ENCODE assay signal across 9 mouse cellular contexts in genomic region chr4:139037795-139038607, GRCm38 (mm10). TPM values are rescaled to one million over a fixed set of nuclear protein-coding genes. Genes with fewer than 3 reads are reported as not detected.
DNase-seq lines count a peak whose midpoint lies in the region; ATAC-seq and TF ChIP-seq lines count a peak whose summit lies in the region.
"Had no signal": no experiment of that assay in that cellular context is flagged by ENCODE, and none has a peak within 500 bp of the region (broad histone marks: within the 10 kb centered on the region; RNA-seq: fewer than 3 reads in every experiment).

No protein-coding gene starts in this region.

- no peak for TF ChIP-seq CTCF in layer of hippocampus, adult 2 months (conservative IDR thresholded peaks at IDR 0.05)

- H3K9ac ChIP-seq in hindbrain, embryonic 12.5 days: 0 out of 2 replicates have a peak overlapping the region, but pooled peaks have one; percentile 27
- H3K9ac ChIP-seq: liver, embryonic 15.5 days had no signal

- peaks cover 3% of the 10 kb centered on the region for H3K27me3 ChIP-seq in hindbrain, embryonic 12.5 days

- H3K36me3 ChIP-seq in hindbrain, embryonic 12.5 days: no peaks in the 10 kb centered on the region

- DNase-seq in layer of hippocampus, adult 2 months (ENCODE audit: low spot score in 2 of 2): peak in 1 of 2 experiments; percentile 47
- no peak for DNase-seq in layer of hippocampus, adult 18-20 months (ENCODE audit: low spot score in 2 of 2)
- DNase-seq in adrenal gland, adult 8-10 months: peak; percentile 35
- peak; percentile 12 for DNase-seq in lung, postnatal 36 days
- DNase-seq in thymus, postnatal 25 days: no peak
- no peak for DNase-seq in cerebellum, adult 11 months
- no peak for DNase-seq in thymus, postnatal 0 days (ENCODE audit: low spot score)

- H3K27ac ChIP-seq in layer of hippocampus, adult 2 months: peak overlapping the region; percentile 72
- peak overlapping the region; percentile 25; the same call in 1 of the 2 replicates for H3K27ac ChIP-seq in hindbrain, embryonic 12.5 days
- H3K27ac ChIP-seq: liver, embryonic 15.5 days had no signal

- WGBS in hindbrain, embryonic 12.5 days: 54% methylated on average over 17 of the region's 17 CpGs

- no peaks in the 10 kb centered on the region for H3K9me3 ChIP-seq in hindbrain, embryonic 12.5 days (replicated peaks)
- H3K9me3 ChIP-seq: liver, embryonic 15.5 days had no signal

- ATAC-seq in hindbrain, embryonic 12.5 days (ENCODE audit: low FRiP score): no peak

- peaks cover 30% of the 10 kb centered on the region for H3K4me1 ChIP-seq in hindbrain, embryonic 12.5 days
- H3K4me1 ChIP-seq: liver, embryonic 15.5 days had no signal

- no peak overlapping the region for H3K4me2 ChIP-seq in hindbrain, embryonic 12.5 days (replicated peaks)
- H3K4me2 ChIP-seq: liver, embryonic 15.5 days had no signal

- no peak overlapping the region for H3K4me3 ChIP-seq in layer of hippocampus, adult 2 months
- H3K4me3 ChIP-seq in hindbrain, embryonic 12.5 days: no peak overlapping the region
- H3K4me3 ChIP-seq: liver, embryonic 15.5 days had no signal

RNA-seq across cellular contexts. Expression of gene Htr6, which starts 37.4 kb away (rescaled TPM):
- total RNA-seq in layer of hippocampus, adult 2 months (2021): 1 to 10 TPM; 7.3 to 7.6 TPM
- 1 to 10 TPM; 6.5 to 7.6 TPM for total RNA-seq in layer of hippocampus, adult 18-20 months (2021)
- total RNA-seq in adrenal gland, adult 8-10 months (2022): under 1 TPM; 0.48 to 0.99 (median 0.84) TPM
- polyA plus RNA-seq in hindbrain, embryonic 12.5 days (2016; fragmentation: Nextera tagmentation; extraction: Ambion mirVana): 0.20 TPM in 1 of 2 replicates, not detected in the other
- polyA plus RNA-seq in thymus, postnatal 0 days (2015; fragmentation: Nextera tagmentation; extraction: Ambion mirVana): not detected in 2 replicates
- polyA plus RNA-seq: liver, embryonic 15.5 days had no signal

RNA-seq across cellular contexts. Expression of gene Nbl1, which starts 54.8 kb away (rescaled TPM):
- total RNA-seq in layer of hippocampus, adult 2 months (2021): 10 to 100 TPM; 84.4 to 89.9 TPM
- total RNA-seq in layer of hippocampus, adult 18-20 months (2021): 10 to 100 TPM; 80.3 to 92.2 TPM
- 10 to 100 TPM; 55.4 to 73.9 (median 64.2) TPM for total RNA-seq in adrenal gland, adult 8-10 months (2022)
- polyA plus RNA-seq in hindbrain, embryonic 12.5 days (2016; fragmentation: Nextera tagmentation; extraction: Ambion mirVana): 54.8 and 56.1 TPM in 2 replicates
- polyA plus RNA-seq in thymus, postnatal 0 days (2015; fragmentation: Nextera tagmentation; extraction: Ambion mirVana): 19.8 and 20.9 TPM in 2 replicates

Comparison
In these comparisons a context has a peak if more than half of its experiments do, and no peak if none do; other contexts are left out.
1. DNase-seq: peak in adrenal gland, adult 8-10 months (single experiment) and lung, postnatal 36 days (single experiment); none in layer of hippocampus, adult 18-20 months (0 of 2), thymus, postnatal 25 days (single experiment), cerebellum, adult 11 months (single experiment) and thymus, postnatal 0 days (single experiment).